Mouse (Mus musculus) c-Kit-negative CD71-positive TER-119-positive erythroid progenitor cells, embryonic 14.5 days (primary cell): Measurements from ENCODE around the gene Washc4.
"Not testable (repeated sequence)": the region's sequence is repeated elsewhere in the genome, so short reads cannot be mapped to it uniquely, and the experiment has no call there.

Source experiments
- DNase-seq: peaks from one replicate; pipeline ENCODE4 v3.0.0-alpha.2; 2013; ENCODE audit warnings: low read depth, low spot score

Gene Washc4

DNA sequence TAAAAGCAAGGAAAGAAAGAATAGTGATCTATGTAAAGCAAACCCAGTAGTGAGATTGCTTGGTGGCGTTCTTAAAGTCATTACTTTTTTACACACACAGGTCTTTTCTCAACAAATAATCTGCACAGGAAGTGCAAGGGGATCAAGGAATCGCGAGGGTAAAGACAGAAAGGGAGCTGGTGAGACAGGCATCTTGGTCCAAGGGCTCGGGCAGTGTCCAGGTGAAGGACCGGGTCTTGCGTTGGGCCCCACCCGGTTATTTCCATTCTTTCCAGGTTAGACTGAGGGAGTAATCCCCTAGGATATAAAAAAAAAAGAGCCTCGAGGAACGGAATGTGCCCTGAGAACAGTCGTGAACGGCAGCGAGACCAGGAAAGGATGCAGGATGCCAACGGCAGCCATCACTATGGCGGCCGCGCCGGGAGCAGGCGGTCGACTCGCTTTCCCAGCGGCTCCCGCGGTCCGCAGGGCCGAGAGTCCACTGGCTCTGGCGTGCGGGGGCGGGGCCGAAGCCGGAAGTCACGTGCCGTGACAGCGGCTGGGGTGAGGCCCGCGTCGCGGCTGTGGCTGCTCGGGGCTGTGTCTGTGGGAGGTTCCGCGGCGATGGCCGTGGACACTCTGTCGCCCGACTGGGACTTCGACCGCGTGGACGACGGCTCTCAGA is at the start of gene Washc4:
TSS of gene Washc4 (plus strand) at position 314 of the 664 bp plus-strand sequence.
- peak; percentile 81 for DNase-seq

DNA sequence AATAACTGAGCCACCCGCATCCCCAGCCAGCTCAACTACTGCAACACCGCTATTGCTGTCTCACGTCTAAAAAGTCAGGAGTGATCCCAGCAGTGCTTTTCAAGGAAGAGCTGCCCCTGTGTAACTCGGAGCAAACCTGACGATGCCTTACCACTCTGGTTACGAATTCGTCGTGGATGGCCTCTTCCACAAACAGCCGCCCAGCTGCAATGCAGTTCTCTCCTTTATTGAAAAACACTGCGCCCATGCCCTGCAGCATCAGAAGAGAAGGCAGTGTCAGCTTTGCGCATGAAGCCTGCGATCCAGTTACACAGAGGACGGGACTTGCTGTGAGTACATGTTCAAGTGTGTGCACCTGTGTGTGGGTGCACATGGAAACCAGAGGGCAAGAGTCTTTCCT is 46.2 kb upstream of the Washc4 start:
- no peak for DNase-seq

DNA sequence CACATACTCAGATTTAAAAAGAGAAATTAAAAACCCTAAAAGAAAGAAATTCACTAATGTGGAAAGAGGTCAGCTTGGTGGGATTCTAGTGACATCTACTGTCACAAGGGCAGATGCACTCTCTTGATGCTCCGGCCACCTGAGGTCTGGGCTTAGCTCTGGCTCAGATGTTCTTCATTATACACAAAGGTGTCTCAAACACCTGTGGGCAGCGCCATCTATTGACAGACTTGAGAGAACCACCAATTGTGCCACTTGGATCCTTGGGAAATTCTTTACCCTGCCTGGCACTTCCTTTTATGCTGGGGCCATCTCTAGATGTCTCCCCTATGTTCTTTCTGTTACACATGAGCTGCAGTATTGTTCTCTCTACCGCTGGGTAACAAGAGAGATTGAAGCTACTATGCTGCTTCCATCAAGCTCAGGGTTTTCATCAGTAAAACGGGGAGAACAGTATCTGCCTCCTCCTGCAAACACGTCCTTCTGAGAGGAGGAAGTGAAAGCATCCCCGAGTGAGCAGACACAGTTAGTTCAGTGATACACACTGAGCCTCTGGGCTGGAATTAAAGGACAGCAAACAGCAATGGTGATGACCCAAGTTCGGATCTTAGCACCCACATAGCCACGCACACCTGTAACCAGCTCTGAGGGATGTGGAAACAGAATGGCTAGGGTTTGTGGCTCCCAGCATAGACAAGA is 34.4 kb upstream of the Washc4 start:
- DNase-seq, result no peak

DNA sequence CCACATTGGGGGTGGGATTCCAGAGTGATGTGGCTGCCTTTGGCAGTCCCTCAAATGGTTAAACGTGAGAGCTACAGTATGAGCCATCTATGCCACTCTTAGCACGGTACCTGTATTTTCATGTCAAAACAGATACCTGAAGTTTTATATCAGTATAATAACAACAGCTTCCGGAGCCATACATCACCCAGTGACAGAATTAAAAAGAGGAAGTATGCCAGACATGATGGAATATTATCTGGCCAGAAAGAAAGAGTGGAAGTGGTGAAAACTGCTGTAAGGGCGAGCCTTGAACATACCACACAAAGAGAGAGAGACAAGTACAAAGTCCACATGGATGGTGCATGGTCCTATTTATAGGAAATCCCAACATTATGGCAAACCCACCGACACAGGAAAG is 32.2 kb upstream of the Washc4 start:
- DNase-seq, result no peak

DNA sequence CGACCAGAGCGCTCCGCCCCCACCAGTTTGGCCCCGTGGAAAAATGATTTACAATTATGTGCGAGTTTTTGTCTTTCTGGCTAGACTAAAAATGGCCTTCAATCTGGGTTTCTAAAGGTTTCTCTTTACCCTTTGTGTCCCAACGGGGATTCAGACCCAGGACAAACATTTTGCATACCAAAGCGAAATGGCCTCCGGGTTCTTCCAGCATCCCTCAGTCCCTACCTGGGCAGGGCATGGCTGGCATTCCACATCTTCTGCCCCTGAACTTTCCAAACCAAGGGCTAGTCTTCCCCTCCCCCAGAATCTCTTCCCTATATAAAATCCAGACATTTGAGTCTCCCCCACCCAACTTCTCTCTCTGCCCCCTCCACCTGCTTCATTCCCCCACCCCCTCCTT is 29.8 kb upstream of the Washc4 start:
- no peak for DNase-seq

DNA sequence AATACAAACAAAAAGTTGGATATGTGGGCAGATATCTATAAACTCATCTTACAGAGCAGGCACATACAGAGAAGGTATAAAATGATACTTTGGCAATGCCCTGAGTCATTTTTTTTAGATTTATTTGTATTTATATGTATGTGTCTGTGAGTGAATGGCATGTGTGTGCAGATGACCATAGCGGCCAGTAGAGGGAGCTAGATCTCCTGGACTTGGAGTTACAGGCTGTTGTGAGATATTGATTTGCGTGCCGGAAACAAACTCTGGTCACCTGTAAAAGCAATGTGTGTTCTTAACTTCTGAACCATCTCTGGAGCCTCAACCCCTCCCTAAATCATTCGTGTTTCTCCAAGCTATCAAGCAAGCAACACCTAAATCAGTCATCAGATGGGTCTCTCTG is 22.6 kb upstream of the Washc4 start:
- DNase-seq, result no peak

DNA sequence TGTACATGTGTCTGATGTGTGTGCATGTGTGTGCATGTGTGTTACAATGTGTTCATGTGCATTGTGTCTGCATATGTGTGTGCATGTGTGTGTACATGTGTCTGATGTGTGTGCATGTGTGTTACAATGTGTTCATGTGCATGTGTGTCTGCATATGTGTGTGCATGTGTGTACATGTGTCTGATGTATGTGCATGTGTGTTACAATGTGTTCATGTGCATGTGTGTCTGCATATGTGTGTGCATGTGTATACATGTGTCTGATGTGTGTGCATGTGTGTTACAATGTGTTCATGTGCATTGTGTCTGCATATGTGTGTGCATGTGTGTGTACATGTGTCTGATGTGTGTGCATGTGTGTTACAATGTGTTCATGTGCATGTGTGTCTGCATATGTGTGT is 19.3 kb upstream of the Washc4 start:
- DNase-seq, result not testable (repeated sequence)

DNA sequence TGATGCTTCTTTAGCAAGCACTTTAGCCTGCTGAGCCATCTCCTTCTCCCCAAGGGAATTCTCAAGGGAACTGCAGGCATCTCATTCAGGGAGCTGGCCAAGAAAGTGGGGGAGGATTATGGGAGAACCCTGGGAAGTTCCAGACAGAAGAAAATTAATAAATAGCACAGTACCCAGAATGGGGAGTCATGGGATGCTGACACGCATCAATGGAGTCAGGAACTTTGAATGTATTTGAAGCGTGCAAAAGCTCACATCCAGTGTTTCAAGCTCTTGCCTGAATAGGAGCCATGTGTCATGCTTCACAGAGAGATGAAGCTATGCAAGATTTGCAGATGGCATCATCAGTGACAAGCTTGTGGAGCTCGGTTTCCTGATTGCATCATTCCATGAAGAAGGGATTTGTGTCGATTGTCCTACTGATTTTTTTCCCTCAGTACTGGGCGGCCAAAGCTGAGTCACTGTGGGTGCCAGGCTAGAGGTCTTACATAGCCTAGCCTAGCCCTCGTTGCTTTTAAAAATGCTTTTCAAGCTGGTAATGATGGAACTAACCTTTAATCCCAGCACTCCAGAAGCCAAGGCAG is 13.1 kb upstream of the Washc4 start:
- no peak for DNase-seq

DNA sequence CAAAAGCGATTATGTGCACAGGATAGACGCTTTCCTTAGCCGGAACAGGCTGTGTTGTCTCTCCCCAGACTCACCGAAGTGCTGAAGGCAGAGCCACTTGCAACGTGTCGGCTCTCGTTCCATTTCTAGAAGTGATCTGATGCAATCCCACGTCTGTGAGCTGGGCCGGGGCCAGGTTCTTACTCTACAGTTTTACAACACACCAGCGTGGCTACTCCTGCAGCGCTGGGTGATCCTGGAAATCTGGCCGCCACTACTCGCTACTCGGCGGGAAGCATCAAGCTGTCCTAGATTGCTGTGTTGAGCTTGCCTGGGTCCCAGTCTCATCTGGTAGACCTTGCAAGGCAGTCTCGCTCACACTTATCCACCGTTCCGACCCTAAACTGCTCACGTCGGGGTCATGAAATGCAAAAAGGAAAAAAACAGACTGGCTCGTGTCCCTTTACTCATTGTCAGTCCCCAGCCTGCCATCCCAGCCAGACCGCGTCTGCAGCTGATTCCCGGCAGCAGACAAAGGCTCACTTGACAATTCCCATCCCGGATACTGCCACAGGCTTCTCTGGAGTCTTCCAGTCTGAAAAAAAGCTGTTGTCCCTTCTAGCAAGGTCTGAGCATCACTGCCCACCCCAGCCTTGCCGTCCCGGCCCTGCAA is 10.2 kb upstream of the Washc4 start:
- no peak for DNase-seq

DNA sequence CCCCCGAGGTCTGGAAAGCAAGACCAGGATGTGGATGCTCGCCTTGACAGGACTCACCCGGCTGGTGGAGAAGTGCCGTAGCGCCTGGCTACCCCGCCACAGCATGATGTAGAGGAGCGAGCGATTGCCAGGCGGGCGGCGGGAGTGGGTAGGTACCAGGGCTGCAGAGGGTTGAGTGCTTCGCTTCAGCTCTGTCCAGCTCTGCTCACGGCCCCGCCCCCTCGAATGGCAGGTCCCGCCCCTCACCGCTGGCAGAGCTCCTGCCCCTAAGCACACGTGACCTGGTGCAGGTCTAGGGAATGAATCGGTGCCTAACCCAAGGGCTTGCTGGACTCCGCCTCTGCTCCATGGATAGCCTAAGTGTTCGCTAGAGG is 9.7 kb upstream of the Washc4 start, which contains the start of gene Aldh1l2:
TSS of gene Aldh1l2 (minus strand) at position 231 of the 374 bp plus-strand sequence.
- DNase-seq, result no peak

DNA sequence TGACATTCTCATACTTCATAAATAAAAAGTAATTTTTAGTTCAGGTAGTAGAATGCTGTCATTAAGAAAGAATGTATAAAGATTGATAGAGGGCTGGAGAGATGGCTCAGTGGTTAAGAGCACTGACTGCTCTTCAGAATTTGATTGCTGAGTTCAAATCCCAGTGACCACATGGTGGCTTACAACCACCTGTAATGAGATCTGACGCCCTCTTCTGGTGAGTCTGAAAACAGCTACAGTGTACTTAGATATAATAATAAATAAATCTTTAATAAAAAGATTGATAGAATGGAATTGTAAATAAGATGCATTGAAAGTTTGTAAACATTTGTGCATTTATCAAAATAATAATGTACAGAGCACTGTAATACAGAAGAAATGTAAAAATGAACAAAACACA is 7.1 kb upstream of the Washc4 start:
- no peak for DNase-seq

DNA sequence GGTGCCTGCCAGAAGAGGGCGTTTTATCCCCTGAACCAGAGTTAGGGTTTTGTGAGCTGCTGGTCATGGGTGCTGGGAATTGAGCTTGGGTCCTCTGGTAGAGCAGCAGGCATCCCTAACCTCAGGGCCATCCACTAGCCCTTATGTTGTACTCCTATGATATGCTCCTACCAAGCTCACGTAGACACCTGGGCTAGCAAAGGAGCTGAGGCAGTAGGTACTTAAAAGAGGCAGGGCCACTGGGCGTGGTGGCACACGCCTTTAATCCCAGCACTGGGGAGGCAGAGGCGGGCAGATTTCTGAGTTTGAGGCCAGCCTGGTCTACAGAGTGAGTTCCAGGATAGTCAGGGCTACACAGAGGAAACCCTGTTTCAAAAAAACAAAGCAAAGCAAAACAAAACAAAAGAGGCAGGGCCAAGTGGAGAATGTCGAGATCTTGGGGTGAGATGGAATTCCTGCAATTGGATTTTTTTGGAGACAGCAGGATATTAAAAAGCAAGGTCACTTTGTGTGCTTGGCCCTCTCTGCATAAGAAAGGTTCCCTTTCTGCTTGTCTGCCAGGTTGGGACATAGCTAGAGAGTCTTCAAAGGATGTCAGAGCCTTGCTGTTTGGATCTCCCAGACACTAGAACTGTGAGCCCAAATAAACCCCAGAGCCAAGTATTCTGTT is 4.1 kb upstream of the Washc4 start:
- no peak for DNase-seq

DNA sequence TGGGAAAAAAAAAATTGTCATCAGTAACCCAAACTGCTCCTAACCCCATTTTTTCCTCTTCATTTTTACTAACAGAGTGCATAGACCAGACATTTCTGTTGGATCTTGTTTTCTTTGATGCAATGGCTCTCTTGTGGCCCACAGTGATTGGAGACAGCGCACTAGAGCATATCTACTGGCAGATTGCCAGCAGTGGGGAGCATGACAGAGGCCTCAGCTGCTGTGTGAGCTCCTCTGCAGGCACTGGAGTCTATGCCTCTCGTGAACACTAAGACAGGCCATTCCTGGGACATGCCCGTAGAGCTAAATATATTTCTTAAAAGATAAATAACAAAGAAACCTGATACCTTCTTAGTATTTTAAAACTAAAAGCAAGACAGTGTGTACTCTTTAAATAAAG is 3.5 kb upstream of the Washc4 start:
- DNase-seq, result no peak

DNA sequence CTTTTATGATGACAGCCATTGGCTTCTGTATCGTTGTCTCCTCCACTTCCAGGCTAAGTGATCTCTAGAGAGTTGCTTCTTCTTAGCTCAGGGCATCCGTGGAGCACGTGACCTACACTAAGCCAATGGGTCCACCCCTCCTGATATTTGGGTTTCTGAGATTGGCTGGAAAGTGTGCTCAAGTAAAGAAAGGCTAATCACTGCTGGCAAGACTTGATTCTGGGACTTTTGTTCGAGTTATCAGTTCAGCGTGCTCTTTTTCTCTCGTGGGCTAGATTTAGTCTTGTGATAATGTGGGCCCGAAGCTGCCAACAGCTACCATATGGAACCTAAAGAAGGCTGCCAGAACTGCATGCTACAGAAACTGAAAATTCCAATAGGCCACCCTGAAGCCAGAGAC is 1.3 kb upstream of the Washc4 start:
- DNase-seq, result no peak

DNA sequence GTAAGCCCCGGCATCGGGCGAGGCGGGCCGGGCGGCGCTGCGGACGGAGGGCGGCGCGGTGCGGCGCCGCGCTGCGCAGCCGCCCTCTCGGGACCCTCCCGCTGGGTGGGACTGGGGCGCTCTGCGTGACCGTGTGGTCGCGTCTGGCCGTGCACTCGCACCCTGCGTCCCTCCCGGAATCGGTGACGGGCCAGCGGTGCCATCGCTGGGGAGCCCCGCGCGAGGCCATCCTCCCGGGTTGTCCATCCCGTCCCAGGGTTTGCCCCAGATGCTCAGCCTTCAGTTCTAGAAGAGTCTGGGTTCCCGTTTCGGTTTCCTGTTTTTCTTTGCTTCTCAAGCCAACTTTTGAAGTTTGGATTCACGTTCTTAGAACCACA is 539 bp downstream of the Washc4 start:
- DNase-seq, result peak; percentile 27

DNA sequence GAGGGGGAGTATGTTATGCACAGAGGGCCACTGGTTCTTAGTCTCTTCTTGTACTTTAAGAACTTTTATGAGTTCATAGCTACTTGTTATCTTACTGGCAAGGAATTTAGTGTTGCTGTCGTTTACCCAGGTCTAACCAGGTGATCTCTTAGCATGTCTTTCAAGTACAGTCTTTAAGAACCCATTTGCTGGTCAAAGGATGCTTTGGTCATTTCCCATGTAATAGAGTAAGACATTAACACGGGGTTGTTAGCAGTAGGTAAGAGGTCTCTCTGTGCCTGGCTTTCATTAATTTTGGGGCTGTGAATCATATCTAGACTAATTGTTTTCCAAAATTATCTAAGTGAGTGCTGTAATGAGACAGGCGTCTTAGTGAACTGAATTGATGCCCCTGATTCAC is 1.8 kb downstream of the Washc4 start:
- no peak for DNase-seq

DNA sequence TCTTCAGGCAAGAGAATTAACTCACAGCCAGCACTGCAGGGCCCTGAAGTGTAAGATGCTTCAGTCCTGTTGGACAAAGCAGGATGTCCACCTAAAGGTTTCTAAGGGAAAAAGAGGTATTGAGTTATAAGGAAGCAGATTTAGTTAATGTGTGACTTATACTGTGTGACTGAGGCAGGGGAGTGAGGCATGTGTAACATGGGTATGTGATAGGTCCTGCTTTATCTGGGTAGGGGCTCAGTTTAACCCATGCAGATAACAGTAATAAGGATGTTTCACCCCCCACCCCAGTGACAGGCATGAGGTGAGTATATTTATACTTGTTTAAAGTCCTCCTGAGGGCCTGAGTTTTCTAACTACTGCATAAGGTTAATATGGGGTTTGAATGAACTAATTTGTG is 19.5 kb downstream of the Washc4 start:
- DNase-seq, result no peak

DNA sequence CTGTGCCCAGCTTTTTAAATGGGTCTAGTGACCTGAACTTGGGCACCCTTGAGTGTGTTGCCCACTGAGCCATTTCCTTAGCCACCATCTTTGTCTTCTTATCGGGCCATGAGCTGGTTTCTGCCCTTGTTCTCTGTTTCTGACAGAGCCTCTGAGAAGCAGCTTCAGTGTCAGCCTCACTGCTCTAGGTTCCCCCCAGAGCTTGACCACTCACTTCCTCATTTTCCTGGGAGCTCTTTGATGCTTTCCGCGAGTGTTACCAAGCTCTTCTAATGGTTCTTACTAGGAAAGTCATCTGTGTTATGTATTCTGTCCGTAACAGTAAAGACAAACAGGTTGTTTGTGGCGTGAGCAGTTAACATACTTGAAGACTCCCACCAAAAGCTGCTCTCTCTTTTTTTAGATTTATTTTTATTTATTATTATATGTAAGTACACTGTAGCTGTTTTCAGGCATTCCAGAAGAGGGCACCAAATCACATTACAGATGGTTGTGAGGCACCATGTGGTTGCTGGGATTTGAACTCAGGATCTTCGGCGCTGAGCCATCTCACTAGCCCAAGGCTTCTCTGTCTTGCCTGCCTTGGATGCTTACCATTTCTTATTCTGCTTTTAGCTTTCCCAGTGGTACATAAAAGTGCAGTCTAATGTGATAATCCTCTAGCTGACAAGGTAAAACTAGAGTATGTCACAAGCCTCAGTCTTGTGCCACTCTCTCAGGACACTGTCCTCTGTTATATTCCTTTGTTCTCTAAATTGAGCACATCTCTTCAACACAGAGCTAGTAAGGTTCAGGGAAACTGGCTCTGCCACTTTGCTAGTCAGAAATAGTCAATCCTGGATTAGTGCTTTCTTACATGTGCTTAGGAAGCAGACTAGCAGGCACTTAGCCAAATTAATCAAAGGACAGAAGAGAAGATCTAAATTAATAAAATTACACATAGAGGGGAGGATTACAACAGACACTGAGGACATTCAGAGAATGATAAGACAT is 22.2 kb downstream of the Washc4 start:
- no peak for DNase-seq

DNA sequence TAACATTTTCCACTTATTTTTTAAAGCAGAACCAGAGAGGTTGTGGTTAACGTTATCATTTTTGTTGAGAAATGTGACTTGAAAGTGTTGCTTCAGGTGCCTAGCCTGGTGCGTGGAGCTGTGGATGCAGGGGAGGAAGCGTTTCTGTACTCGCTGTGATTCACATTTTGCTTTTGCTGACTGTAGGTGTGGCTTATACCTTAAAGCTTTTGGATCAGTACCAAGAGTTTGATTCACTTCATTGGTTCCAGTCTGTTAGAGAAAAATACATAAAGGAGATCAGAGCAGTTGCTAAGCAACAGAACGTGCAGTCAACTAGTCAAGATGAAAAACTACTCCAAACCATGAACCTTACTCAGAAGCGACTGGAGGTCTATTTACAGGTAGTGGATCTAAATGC is 47.2 kb downstream of the Washc4 start:
- no peak for DNase-seq

DNA sequence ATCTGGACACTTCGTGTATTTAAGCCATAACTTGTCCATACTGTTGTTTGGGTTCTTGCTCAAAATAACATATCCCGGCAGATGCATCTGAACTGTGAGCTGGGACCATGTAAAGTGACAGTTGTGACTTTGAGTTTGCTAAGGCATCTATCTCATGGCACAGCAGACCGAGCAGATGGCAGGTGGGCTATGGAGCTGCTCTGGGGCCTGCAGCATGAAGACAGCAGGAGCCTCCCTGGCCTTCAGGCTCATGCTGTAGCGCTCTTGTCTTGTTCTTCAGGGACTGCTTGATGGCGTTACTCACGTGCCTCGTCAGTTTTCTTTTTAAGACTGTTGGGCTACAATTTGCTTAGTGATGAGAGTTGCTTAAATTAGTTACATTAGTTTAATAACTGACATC is 49.1 kb downstream of the Washc4 start:
- DNase-seq, result no peak

DNA sequence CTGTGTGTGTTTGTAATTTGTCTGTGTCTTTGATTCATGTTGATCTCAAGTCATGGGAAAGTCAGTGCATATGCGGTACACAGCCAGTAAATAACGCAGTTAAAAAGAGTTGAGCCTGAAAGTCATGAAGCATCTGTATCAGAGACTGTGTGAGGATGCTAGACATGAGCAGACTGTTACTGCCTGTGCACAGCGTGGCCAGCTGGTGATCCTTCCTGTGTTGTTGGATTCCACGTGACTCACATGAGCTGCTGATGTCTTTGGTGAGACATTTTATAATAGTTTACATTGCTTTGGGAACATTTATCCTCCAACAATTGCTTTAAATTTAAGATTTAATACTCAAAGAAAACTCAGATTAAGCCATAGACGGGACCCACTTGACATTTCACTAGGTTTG is 51.0 kb downstream of the Washc4 start:
- no peak for DNase-seq
